Mouse (Mus musculus) midbrain, embryonic 11.5 days (tissue): ENCODE data around the gene Haus7. TPM values are rescaled to one million over a fixed set of nuclear protein-coding genes. Genes with fewer than 3 reads are reported as not detected.
"Not testable (repeated sequence)": the region's sequence is repeated elsewhere in the genome, so short reads cannot be mapped to it uniquely, and the experiment has no call there.

Experiments used
- ATAC-seq: fragments of 200-750 bp; cut with Nextera tagmentation; 2 replicates; pipeline ENCODE4 v1.8.0; 2017; ENCODE audit warnings: moderate TSS enrichment, moderate library complexity; ENCODE audit not compliant: low FRiP score
- DNase-seq: peaks from one replicate; pipeline ENCODE4 v3.0.0; 2015; ENCODE audit warnings: low spot score; ENCODE audit errors: missing footprints
- H3K27ac ChIP-seq: fragments of 300-500 bp; sonication (generic); 2 replicates; pipeline ENCODE4 v1.5.1; 2014; ENCODE audit warnings: low read depth, low read length
- H3K27me3 ChIP-seq: fragments of 300-500 bp; sonication (generic); 2 replicates; pipeline ENCODE4 v1.6.1; 2014; ENCODE audit warnings: mild to moderate bottlenecking, low read length, moderate library complexity, mixed read lengths; ENCODE audit not compliant: control insufficient read depth, insufficient read depth
- H3K36me3 ChIP-seq: fragments of 300-500 bp; sonication (generic); 2 replicates; pipeline ENCODE4 v1.6.1; 2014; ENCODE audit warnings: mild to moderate bottlenecking, low read length, moderate library complexity, mixed read lengths; ENCODE audit not compliant: control insufficient read depth, insufficient read depth
- H3K4me1 ChIP-seq: fragments of 300-500 bp; sonication (generic); 2 replicates; pipeline ENCODE4 v1.6.1; 2014; ENCODE audit warnings: low read length; ENCODE audit not compliant: control insufficient read depth, insufficient read depth
- H3K4me2 ChIP-seq: fragments of 300-500 bp; sonication (generic); 2 replicates; pipeline ENCODE4 v1.6.1; 2014; ENCODE audit warnings: mild to moderate bottlenecking, moderate library complexity
- H3K4me3 ChIP-seq: fragments of 300-500 bp; sonication (generic); 2 replicates; pipeline ENCODE4 v1.5.1; 2014; ENCODE audit warnings: low read depth, low read length
- H3K9ac ChIP-seq: fragments of 300-500 bp; sonication (generic); 2 replicates; pipeline ENCODE4 v1.6.1; 2014; ENCODE audit warnings: low read length
- H3K9me3 ChIP-seq: fragments of 300-500 bp; sonication (generic); 2 replicates; pipeline ENCODE4 v1.6.1; 2016; ENCODE audit warnings: low read length; ENCODE audit not compliant: control insufficient read depth
- WGBS: fragments of 180-500 bp; shearing (Covaris S2); extraction: QIAGEN DNeasy Blood & Tissue Kit; methylation state at CpG from one replicate; pipeline ENCODE4 v1.1.7; 2014; 5-methylcytosine and 5-hydroxymethylcytosine counted together
- polyA plus RNA-seq: library from polyadenylated mRNA; unstranded; fragments of >200 nt; fragmentation: Nextera tagmentation; extraction: Ambion mirVana; gene quantifications from 2 replicates; pipeline ENCODE4 v1.2.1, GENCODE M21; 2014

Gene Haus7
- 72.3 and 73.5 TPM in 2 replicates for polyA plus RNA-seq

DNA sequence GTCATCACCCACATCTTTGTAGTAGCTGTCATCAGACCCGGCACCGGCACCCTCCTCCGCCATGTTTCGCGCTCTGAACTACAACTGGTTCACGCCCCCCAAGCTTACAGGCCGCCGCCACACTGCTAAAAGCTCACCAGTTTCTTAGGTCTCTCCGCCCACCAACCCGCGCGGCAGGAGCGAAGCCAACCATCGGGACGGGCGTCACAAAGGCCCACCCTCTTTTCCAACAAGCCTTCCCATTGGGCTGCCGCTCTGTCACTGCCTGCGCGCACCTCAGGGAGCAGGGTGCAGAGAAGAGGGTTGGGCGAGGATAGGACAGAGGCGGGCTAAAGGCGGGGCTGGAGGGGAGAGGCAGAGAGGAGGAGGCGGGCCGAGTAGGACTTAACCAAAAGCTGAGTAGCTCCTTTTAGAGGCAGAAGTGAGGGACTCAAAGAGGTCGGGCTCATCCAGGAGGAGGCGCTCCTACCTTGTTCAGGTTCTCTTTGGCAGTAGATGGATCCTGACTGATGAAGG lies at the start of gene Haus7:
Gene Haus7 (minus strand): TSS at position 168 of the 516 bp plus-strand sequence.
- H3K27ac ChIP-seq, result no peak within 1 kb of the TSS
- H3K4me1 ChIP-seq, result no peaks in the 10 kb centered on the region
- H3K9me3 ChIP-seq, result no peaks in the 10 kb centered on the region
- DNase-seq (peak; percentile 94), ATAC-seq (peak; percentile 100)
- H3K36me3 ChIP-seq, result no peaks in the 10 kb centered on the region
- H3K4me2 ChIP-seq, result peak within 1 kb of the TSS; percentile 50
- peak within 1 kb of the TSS; percentile 49 for H3K4me3 ChIP-seq
- WGBS, result 11% methylated on average over 26 of the region's 26 CpGs
- H3K27me3 ChIP-seq, result no peaks in the 10 kb centered on the region
- H3K9ac ChIP-seq, result peak within 1 kb of the TSS; percentile 61

- peaks cover 18% of the 10 kb centered on the region for H3K27me3 ChIP-seq
- H3K4me3 ChIP-seq, result no peak overlapping the region
- H3K4me1 ChIP-seq, result no peaks in the 10 kb centered on the region
- no peak overlapping the region for H3K27ac ChIP-seq
- ATAC-seq, result no peak
- no peaks in the 10 kb centered on the region for H3K9me3 ChIP-seq
- no peak overlapping the region for H3K9ac ChIP-seq
- no peak for DNase-seq
- no peaks in the 10 kb centered on the region for H3K36me3 ChIP-seq
- no peak overlapping the region for H3K4me2 ChIP-seq
- 74% methylated on average over 4 of the region's 4 CpGs for WGBS
Observed at GRCm38 (mm10) chrX:73506577-73506976, 47.7 kb upstream of the Haus7 start.

DNA sequence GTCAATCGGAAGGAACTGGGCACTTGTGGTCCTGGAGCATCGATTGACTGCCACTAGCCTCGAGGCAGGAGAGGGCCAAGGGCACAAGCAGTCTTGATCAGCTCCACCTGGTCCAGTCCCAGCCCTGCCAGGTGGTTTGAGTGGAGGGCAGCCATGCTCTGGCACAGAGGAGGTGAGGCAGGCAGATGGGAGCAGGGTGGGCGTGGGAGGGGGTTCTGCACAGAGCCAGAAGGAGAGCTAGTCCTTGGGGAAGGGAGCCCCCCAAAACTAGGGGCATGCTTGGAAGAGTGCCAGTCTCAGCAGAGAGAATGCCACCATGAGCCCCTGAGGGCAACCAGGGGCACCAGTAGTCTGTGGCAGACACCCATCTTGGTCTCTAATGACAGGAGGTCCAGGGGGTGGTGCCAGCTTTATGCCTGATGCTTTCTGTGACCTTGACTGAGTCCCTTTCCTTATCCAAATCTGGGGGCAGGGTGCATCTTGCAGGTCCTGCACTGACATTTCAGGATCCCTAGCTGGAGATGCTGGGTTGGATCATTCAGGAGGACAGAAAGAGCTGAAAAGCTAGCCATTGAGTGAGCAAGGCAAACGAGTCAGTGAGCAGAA lies 46.4 kb upstream of the Haus7 start:
- WGBS, result 70% methylated on average over 4 of the region's 5 CpGs
- H3K27me3 ChIP-seq, result peaks cover 18% of the 10 kb centered on the region
- no peak overlapping the region for H3K4me3 ChIP-seq
- H3K9me3 ChIP-seq, result no peaks in the 10 kb centered on the region
- no peak overlapping the region for H3K27ac ChIP-seq
- H3K36me3 ChIP-seq, result no peaks in the 10 kb centered on the region
- no peak for DNase-seq
- no peaks in the 10 kb centered on the region for H3K4me1 ChIP-seq
- no peak overlapping the region for H3K4me2 ChIP-seq
- no peak overlapping the region for H3K9ac ChIP-seq
- no peak for ATAC-seq

GRCm38 (mm10) chrX:73496746-73497145 lies 37.9 kb upstream of the Haus7 start:
- no peak overlapping the region for H3K27ac ChIP-seq
- WGBS, result 87% methylated on average over 4 of the region's 4 CpGs
- no peaks in the 10 kb centered on the region for H3K4me1 ChIP-seq
- H3K4me3 ChIP-seq, result no peak overlapping the region
- H3K4me2 ChIP-seq, result no peak overlapping the region
- ATAC-seq (no peak), DNase-seq (no peak)
- no peaks in the 10 kb centered on the region for H3K36me3 ChIP-seq
- H3K27me3 ChIP-seq, result no peaks in the 10 kb centered on the region
- no peaks in the 10 kb centered on the region for H3K9me3 ChIP-seq
- H3K9ac ChIP-seq, result no peak overlapping the region

GRCm38 (mm10) chrX:73493567-73493966 lies 34.7 kb upstream of the Haus7 start:
- not testable (repeated sequence) for H3K27ac ChIP-seq, H3K27me3 ChIP-seq, H3K36me3 ChIP-seq, H3K4me3 ChIP-seq, H3K9ac ChIP-seq, ATAC-seq, H3K4me1 ChIP-seq, H3K4me2 ChIP-seq, H3K9me3 ChIP-seq
- DNase-seq, result peak; percentile 89
- WGBS, result 13% methylated on average over 1 of the region's 2 CpGs

DNA sequence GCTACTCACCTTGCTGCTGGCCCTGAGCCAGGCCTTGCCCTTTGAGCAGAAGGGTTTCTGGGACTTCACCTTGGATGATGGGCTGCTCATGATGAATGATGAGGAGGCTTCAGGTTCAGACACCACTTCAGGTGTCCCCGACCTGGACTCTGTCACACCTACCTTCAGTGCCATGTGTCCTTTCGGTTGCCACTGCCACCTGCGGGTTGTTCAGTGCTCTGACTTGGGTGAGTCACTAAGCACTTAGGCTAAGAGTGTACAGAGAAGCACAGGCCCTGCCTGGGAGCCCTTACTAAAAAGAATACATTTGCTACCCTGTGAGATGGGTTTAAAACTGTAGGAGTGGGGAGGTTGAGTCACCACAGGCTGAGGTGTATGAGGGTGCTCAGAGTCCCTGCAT lies 32.0 kb upstream of the Haus7 start:
- Histone ChIP-seq H3K4me1 (no peaks in the 10 kb centered on the region), H3K9me3 (no peaks in the 10 kb centered on the region), H3K27me3 (no peaks in the 10 kb centered on the region), H3K36me3 (no peaks in the 10 kb centered on the region), H3K4me3 (no peak overlapping the region), H3K4me2 (no peak overlapping the region), H3K9ac (no peak overlapping the region), H3K27ac (no peak overlapping the region)
- DNase-seq (no peak), ATAC-seq (no peak)
- WGBS, result 80% methylated on average over 3 of the region's 3 CpGs

- Histone ChIP-seq H3K4me2 (no peak overlapping the region), H3K27ac (no peak overlapping the region), H3K36me3 (no peaks in the 10 kb centered on the region), H3K9me3 (no peaks in the 10 kb centered on the region), H3K9ac (no peak overlapping the region), H3K4me3 (no peak overlapping the region), H3K27me3 (no peaks in the 10 kb centered on the region), H3K4me1 (no peaks in the 10 kb centered on the region)
- WGBS, result 62% methylated on average over 4 of the region's 4 CpGs
- DNase-seq (no peak), ATAC-seq (no peak)
Observed at GRCm38 (mm10) chrX:73490186-73490585, 31.3 kb upstream of the Haus7 start.

DNA sequence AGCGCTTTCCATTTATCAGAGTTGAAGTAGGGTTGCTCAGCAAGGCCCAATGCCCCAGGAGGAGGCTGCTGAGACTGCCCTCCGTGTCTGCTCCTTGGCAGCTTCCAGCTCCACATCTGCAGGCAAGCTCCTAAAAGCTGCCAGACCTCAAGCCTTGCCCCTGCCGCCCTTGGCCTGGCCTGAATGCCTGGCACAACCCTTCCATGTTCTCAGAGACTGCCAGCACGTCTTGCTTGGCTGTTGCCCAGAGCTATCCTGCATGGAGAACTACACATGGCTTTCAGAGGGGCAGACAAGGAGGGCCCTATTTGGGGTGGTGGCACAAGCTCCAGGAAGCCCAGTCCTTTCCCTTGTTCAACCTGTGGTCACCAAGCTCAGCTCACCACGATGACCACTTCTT lies 28.1 kb upstream of the Haus7 start:
- Histone ChIP-seq H3K27ac (no peak overlapping the region), H3K4me1 (no peaks in the 10 kb centered on the region), H3K9me3 (no peaks in the 10 kb centered on the region), H3K4me2 (no peak overlapping the region), H3K27me3 (no peaks in the 10 kb centered on the region), H3K36me3 (no peaks in the 10 kb centered on the region), H3K9ac (no peak overlapping the region), H3K4me3 (no peak overlapping the region)
- no peak for DNase-seq
- no peak for ATAC-seq
- WGBS, result 77% methylated on average over 5 of the region's 5 CpGs

DNA sequence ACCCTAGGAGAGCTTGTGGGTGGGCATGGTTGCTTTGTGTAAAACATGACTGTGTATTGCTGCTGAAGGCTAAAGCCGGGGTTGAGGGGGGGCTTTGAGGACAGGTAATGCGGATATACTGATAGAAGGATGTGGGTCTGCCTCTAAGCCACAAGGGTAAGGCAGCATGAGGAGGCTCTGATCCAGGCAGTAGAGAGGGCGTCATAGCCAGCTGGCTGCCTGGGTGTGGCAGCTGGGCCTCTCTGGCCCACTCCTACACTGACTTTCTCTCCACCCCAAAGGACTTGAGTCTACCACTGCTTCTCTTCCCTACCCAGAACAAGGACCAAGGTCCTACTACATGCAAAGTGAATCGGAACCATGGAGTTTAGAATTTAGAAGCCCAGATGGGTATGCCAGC lies 26.0 kb upstream of the Haus7 start:
- Histone ChIP-seq H3K36me3 (no peaks in the 10 kb centered on the region), H3K4me3 (no peak overlapping the region), H3K4me1 (no peaks in the 10 kb centered on the region), H3K27ac (no peak overlapping the region), H3K9ac (no peak overlapping the region), H3K9me3 (no peaks in the 10 kb centered on the region), H3K4me2 (no peak overlapping the region), H3K27me3 (no peaks in the 10 kb centered on the region)
- DNase-seq (no peak), ATAC-seq (no peak)
- WGBS, result 81% methylated on average over 4 of the region's 4 CpGs
